Mouse (Mus musculus) kidney, adult 18-20 months (tissue): ENCODE data around the gene Fgg.

ENCODE experiments used
- DNase-seq: peaks from one replicate; pipeline ENCODE4 v3.0.0; 2021

Fgg gene

GRCm38 (mm10) chr3:83027546-83028251 lies 20.2 kb downstream of the Fgg start:
- DNase-seq: no peak

DNA sequence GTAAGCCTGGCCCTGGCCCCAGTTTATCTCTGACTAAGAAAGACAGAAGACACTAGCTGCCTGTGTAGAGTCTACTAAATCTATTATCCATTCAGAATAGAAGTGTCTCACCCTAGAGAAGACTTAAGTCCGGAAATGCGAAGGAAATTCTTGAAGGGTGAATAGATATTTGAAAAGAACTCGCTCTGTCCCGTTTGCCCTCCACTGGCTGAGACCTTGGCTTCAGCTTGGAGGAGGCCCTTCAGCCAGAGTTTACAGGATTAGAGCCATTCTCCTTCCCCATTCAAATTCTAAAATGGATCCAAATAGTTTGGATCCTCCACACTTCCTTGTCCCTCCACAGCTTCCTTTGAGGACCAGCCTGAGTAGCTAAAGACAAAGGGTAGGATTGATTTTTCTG lies 22.8 kb downstream of the Fgg start:
- DNase-seq: no peak

- DNase-seq: no peak
Observed at GRCm38 (mm10) chr3:83032746-83033308, 25.3 kb downstream of the Fgg start.

DNA sequence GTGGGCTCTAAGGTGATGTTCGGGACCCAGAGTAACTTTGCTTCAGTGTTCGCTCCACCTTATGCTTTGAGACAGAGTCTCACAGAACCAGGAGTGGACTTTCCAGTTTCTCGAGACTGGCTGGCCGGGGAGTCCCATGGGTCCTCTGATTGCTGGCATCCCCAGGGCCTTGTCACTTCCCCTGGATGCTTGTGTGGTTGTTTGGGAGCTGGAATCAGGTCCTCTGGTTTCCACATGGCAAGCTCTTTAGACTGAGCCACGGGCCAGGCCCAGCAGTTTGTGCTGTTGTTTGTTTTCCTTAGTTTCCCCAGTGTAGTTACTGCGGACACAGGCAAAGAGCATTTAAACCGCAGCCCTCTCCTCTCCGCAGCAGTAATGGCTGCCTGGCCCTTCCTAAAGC lies 26.3 kb downstream of the Fgg start:
- no peak for DNase-seq

- DNase-seq: no peak
Observed at GRCm38 (mm10) chr3:83038865-83039264, 31.3 kb downstream of the Fgg start.

DNA sequence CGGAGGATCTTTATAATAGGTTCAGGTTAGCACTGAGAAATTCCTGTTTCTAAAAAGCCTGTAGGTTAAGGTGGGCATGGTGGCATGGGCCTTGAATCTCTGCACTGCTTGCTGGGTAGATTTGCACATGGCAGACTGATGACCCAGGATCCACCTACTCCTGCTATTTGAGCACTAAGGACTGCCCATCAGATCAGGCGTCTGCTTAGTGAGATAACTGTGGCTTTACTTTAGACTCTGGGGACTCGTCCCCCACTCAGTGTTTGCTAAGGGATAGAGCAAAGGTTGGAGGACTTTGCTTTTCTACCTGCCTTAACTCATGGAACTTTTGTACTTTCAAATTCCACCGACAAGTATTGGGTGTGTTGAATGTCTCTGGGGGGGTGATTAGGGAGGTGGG lies 32.1 kb downstream of the Fgg start:
- no peak for DNase-seq

GRCm38 (mm10) chr3:83042451-83042850 lies 34.9 kb downstream of the Fgg start:
- DNase-seq: no peak

GRCm38 (mm10) chr3:83046649-83047048 lies 39.1 kb downstream of the Fgg start:
- no peak for DNase-seq

DNA sequence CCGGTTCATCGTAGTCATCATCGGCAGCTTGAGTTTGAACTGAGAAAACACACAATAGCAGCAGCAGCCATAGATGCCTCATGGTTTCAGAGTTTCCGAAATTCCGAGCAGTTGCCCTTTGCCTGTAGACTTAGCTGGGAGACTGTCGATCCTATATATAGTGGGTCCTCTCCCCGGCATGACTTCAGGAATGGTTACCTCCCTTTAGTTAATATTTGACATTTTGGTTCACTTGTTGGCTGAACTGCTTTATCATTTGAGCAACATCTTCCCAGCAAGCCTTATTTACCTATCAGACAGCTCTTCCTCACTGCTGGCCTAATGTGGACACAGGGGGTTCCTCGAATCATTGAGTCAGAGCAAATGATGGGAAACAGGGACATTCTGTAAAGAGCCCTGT lies 42.2 kb downstream of the Fgg start, which contains the start of gene Fgb:
Fgb (minus strand) TSS at position 184 of the 400 bp plus-strand sequence.
- DNase-seq: no peak

DNA sequence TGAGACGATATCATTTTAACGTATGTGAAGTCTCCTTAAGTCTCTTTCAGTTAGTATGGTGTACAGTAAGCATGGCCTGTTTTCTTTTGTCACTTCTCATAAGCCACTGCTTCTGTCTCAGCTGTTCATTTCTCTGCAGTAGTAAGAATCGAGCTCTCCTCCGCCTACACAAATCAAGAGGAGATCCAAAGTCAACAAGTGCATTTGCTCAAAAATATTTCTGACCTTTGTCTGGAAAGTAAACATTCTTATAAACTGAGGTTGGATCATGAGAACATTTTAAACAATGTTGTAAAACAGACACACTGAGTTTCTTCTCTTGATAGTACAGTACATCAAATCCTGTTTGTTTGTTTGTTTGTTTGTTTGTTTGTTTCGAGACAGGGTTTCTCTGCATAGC lies 43.1 kb downstream of the Fgg start:
- no peak for DNase-seq

- no peak for DNase-seq
Observed at GRCm38 (mm10) chr3:83052102-83052501, 44.6 kb downstream of the Fgg start.

GRCm38 (mm10) chr3:83053126-83053525 lies 45.6 kb downstream of the Fgg start:
- no peak for DNase-seq

DNA sequence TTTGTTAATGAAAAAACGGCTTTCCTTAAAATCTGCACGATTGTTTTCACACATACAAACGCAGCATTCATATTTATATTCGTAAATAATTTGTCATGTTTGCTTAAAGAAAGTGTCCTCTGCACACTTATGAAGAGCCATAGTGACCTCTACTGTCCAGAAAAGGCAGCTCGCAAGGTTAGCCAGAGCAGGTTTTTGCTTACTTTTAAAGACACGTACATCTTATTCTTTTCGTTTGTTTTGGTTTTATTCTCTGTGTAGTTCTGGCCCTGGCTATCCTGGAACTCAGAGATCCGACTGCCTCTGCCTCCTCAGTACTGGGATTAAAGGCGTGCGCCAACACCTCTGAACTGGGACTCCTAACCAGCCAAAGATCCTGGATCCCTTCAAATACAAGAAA lies 46.2 kb downstream of the Fgg start:
- DNase-seq: peak; percentile 48

DNA sequence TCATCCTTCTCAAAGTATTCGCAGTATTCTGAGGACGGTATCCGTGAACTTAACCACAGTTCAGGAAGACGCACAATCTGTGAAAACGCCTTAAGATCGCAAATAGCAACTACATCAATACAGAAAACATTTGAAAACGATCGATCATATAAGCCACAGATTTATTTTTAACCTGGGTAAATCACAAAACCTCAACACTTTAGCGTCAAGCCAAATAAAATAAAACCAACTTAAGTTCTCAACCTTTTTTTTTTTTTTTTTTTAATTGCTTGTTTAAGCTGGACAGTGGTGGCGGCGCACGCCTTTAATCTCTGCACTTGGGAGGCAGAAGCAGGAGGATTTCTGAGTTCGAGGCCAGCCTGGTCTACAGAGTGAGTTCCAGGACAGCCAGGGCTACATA lies 47.2 kb downstream of the Fgg start:
- no peak for DNase-seq

GRCm38 (mm10) chr3:83055281-83056038 lies 47.9 kb downstream of the Fgg start, which contains the start of gene Plrg1:
Gene Plrg1 (plus strand): TSS chr3:83055522.
- peak; percentile 99 for DNase-seq

GRCm38 (mm10) chr3:83057046-83057445 lies 49.5 kb downstream of the Fgg start:
- no peak for DNase-seq
